Mouse (Mus musculus) brown adipose tissue, adult 24 weeks (tissue): Measurements from ENCODE around the gene Nme3. TPM values are rescaled to one million over a fixed set of nuclear protein-coding genes. Genes with fewer than 3 reads are reported as not detected.

ENCODE experiments used
- polyA plus RNA-seq: library from polyadenylated mRNA; stranded (reverse); fragments of >200 nt; gene quantifications from 2 replicates; pipeline ENCODE4 v1.2.4, GENCODE M21; 2012; ENCODE audit not compliant: missing spikeins, insufficient read depth, insufficient read length

The Nme3 gene
- polyA plus RNA-seq, 1 experiment, result 26.0 TPM

Other genes starting within 250 kb of the Nme3 start
- 20.1 and 32.2 TPM in 2 replicates for gene Slc9a3r2, start 246.2 kb upstream of the Nme3 start, polyA plus RNA-seq
- not detected in 2 replicates for gene Npw, start 238.0 kb upstream of the Nme3 start, polyA plus RNA-seq
- gene Zfp598, start 226.8 kb upstream of the Nme3 start, polyA plus RNA-seq, result 9.2 and 10.0 TPM in 2 replicates
- not detected in 2 replicates for gene Syngr3, start 206.5 kb upstream of the Nme3 start, polyA plus RNA-seq
- gene Gfer, start 200.3 kb upstream of the Nme3 start, polyA plus RNA-seq, result 32.8 and 36.9 TPM in 2 replicates
- gene Noxo1, start 200.3 kb upstream of the Nme3 start, polyA plus RNA-seq, result 1.1 TPM in 1 of 2 replicates, not detected in the other
- gene Tbl3, start 188.8 kb upstream of the Nme3 start, polyA plus RNA-seq, result 19.9 TPM in 2 replicates
- gene Rnf151, start 178.4 kb upstream of the Nme3 start, polyA plus RNA-seq, result not detected in 2 replicates
- 608 and 619 TPM in 2 replicates for gene Rps2, start 178.4 kb upstream of the Nme3 start, polyA plus RNA-seq
- 1,098 and 1,103 TPM in 2 replicates for gene Ndufb10, start 172.0 kb upstream of the Nme3 start, polyA plus RNA-seq
- gene Rpl3l, start 168.7 kb upstream of the Nme3 start, polyA plus RNA-seq, result 4.8 and 10.7 TPM in 2 replicates
- 109 and 114 TPM in 2 replicates for gene Msrb1, start 159.9 kb upstream of the Nme3 start, polyA plus RNA-seq
- not detected in 2 replicates for gene Hs3st6, start 143.5 kb upstream of the Nme3 start, polyA plus RNA-seq
- gene Meiob, start 92.2 kb upstream of the Nme3 start, polyA plus RNA-seq, result 1.4 and 1.9 TPM in 2 replicates
- 174 and 180 TPM in 2 replicates for gene Hagh, start 56.4 kb upstream of the Nme3 start, polyA plus RNA-seq
- 73.7 and 89.2 TPM in 2 replicates for gene Fahd1, start 46.1 kb upstream of the Nme3 start, polyA plus RNA-seq
- 2.0 and 2.4 TPM in 2 replicates for gene Igfals, start 30.5 kb upstream of the Nme3 start, polyA plus RNA-seq
- gene Nubp2, start 10.2 kb upstream of the Nme3 start, polyA plus RNA-seq, result 28.7 and 40.4 TPM in 2 replicates
- 25.6 and 29.9 TPM in 2 replicates for gene Spsb3, start 9.9 kb upstream of the Nme3 start, polyA plus RNA-seq
- gene Eme2, start 1.4 kb upstream of the Nme3 start, polyA plus RNA-seq, result 5.9 and 6.6 TPM in 2 replicates
- 91.7 and 105 TPM in 2 replicates for gene Mrps34, start 1.4 kb upstream of the Nme3 start, polyA plus RNA-seq
- 12.0 and 24.2 TPM in 2 replicates for gene Mapk8ip3, start 40.5 kb downstream of the Nme3 start, polyA plus RNA-seq
- gene Jpt2, start 64.2 kb downstream of the Nme3 start, polyA plus RNA-seq, result 3.0 and 3.4 TPM in 2 replicates
- 4.2 and 4.8 TPM in 2 replicates for gene Cramp1l, start 119.3 kb downstream of the Nme3 start, polyA plus RNA-seq
- 3.8 and 4.1 TPM in 2 replicates for gene Ift140, start 119.6 kb downstream of the Nme3 start, polyA plus RNA-seq
- gene Tmem204, start 187.1 kb downstream of the Nme3 start, polyA plus RNA-seq, result 13.1 and 22.6 TPM in 2 replicates
- gene Telo2, start 219.5 kb downstream of the Nme3 start, polyA plus RNA-seq, result 10.1 and 12.9 TPM in 2 replicates
- gene Ptx4, start 224.3 kb downstream of the Nme3 start, polyA plus RNA-seq, result not detected in 2 replicates
- gene Clcn7, start 236.9 kb downstream of the Nme3 start, polyA plus RNA-seq, result 9.6 and 11.5 TPM in 2 replicates